Mouse (Mus musculus): ENCODE results near the gene Trim2.

Gene Trim2

GRCm38 (mm10) chr3:84324000-84324399, 17.3 kb upstream of the Trim2 start:
- in situ Hi-C loops (cut with MboI) = loop anchor here (25.0 kb wide), 1 partner anchor 362 kb away; no protein-coding TSS in a partner anchor

GRCm38 (mm10) chr3:84319504-84319903, 12.8 kb upstream of the Trim2 start:
- in situ Hi-C loops (cut with MboI) = loop anchor here (25.0 kb wide), 1 partner anchor 357 kb away; no protein-coding TSS in a partner anchor

GRCm38 (mm10) chr3:84318865-84319264, 12.2 kb upstream of the Trim2 start:
- in situ Hi-C loops (cut with MboI) = loop anchor here (25.0 kb wide), 1 partner anchor 357 kb away; no protein-coding TSS in a partner anchor

GRCm38 (mm10) chr3:84314651-84315191, 8.0 kb upstream of the Trim2 start:
- in situ Hi-C loops (cut with MboI) = loop anchor here (5.0 to 25.0 kb wide), 2 partner anchors 142 to 352 kb away; partner anchors contain the start of gene Gm6525

- in situ Hi-C loops (cut with MboI) = loop anchor here (5.0 to 25.0 kb wide), 2 partner anchors 142 to 352 kb away; partner anchors contain the start of gene Gm6525
Observed at GRCm38 (mm10) chr3:84313801-84314541, 7.3 kb upstream of the Trim2 start.

- in situ Hi-C loops (cut with MboI) = loop anchor here (5.0 to 25.0 kb wide), 2 partner anchors 141 to 351 kb away; partner anchors contain the start of gene Gm6525
Observed at GRCm38 (mm10) chr3:84313003-84313800, 6.5 kb upstream of the Trim2 start.

- in situ Hi-C loops (cut with MboI) = loop anchor here (5.0 to 25.0 kb wide), 2 partner anchors 140 to 350 kb away; partner anchors contain the start of gene Gm6525
Observed at GRCm38 (mm10) chr3:84312326-84312725, 5.6 kb upstream of the Trim2 start.

GRCm38 (mm10) chr3:84307516-84307915, 839 bp upstream of the Trim2 start:
- in situ Hi-C loops (cut with MboI) = loop anchor here (25.0 kb wide), 1 partner anchor 345 kb away; no protein-coding TSS in a partner anchor

GRCm38 (mm10) chr3:84305722-84306510, 761 bp downstream of the Trim2 start:
- in situ Hi-C loops (cut with MboI) = loop anchor here (25.0 kb wide), 1 partner anchor 344 kb away; no protein-coding TSS in a partner anchor

- in situ Hi-C loops (cut with MboI) = loop anchor here (25.0 kb wide), 1 partner anchor 343 kb away; no protein-coding TSS in a partner anchor
Observed at GRCm38 (mm10) chr3:84305010-84305692, 1.5 kb downstream of the Trim2 start.

- in situ Hi-C loops (cut with MboI) = loop anchor here (25.0 kb wide), 1 partner anchor 342 kb away; no protein-coding TSS in a partner anchor
Observed at GRCm38 (mm10) chr3:84304339-84305009, 2.2 kb downstream of the Trim2 start.

GRCm38 (mm10) chr3:84303395-84303949, 3.2 kb downstream of the Trim2 start:
- in situ Hi-C loops (cut with MboI) = loop anchor here (25.0 kb wide), 1 partner anchor 341 kb away; no protein-coding TSS in a partner anchor

- in situ Hi-C loops (cut with MboI) = loop anchor here (25.0 kb wide), 1 partner anchor 340 kb away; no protein-coding TSS in a partner anchor
Observed at GRCm38 (mm10) chr3:84302273-84302672, 4.4 kb downstream of the Trim2 start.

GRCm38 (mm10) chr3:84301674-84302073, 5.0 kb downstream of the Trim2 start:
- in situ Hi-C loops (cut with MboI) = loop anchor here (25.0 kb wide), 1 partner anchor 339 kb away; no protein-coding TSS in a partner anchor

- in situ Hi-C loops (cut with MboI) = no loop called here
Observed at GRCm38 (mm10) chr3:84298186-84298585, 8.5 kb downstream of the Trim2 start.

- in situ Hi-C loops (cut with MboI) = no loop called here
Observed at GRCm38 (mm10) chr3:84296676-84297075, 10.0 kb downstream of the Trim2 start.

GRCm38 (mm10) chr3:84294734-84295133, 11.9 kb downstream of the Trim2 start:
- in situ Hi-C loops (cut with MboI) = no loop called here

GRCm38 (mm10) chr3:84293666-84294595, 12.7 kb downstream of the Trim2 start:
- in situ Hi-C loops (cut with MboI) = no loop called here
